Mouse (Mus musculus) embryonic fibroblast, embryonic 13.5 days (primary cell): ENCODE measurements at regions not wholly inside any gene's neighbourhood (a gene's known extent, or its start where the extent isn't known, plus 50 kb on each side); places are given as distances from the start of the nearest gene placed in this dataset.

Experiments used
- H3K27ac ChIP-seq: 2 replicates; pipeline ENCODE4 v1.5.1; 2012; ENCODE audit warnings: low read length, control low read depth, inconsistent platforms; ENCODE audit not compliant: insufficient read depth
- H3K4me1 ChIP-seq: 2 replicates; pipeline ENCODE4 v1.6.1; 2011; ENCODE audit warnings: low read length; ENCODE audit not compliant: control insufficient read depth, insufficient read depth
- H3K4me3 ChIP-seq: 2 replicates; pipeline ENCODE4 v1.5.1; 2011; ENCODE audit warnings: mild to moderate bottlenecking, control low read depth, low read length; ENCODE audit not compliant: insufficient read depth
- CTCF ChIP-seq: IDR thresholded peaks from 2 replicates; pipeline ENCODE4 v1.5.1; 2011; ENCODE audit warnings: mild to moderate bottlenecking, control low read depth, low read length, moderate library complexity, borderline replicate concordance; ENCODE audit not compliant: insufficient read depth
- POLR2A ChIP-seq: IDR thresholded peaks from 2 replicates; pipeline ENCODE4 v1.6.1; 2011; ENCODE audit warnings: low read depth, mild to moderate bottlenecking, control low read depth, low read length, moderate library complexity

- H3K4me3 ChIP-seq = no peak overlapping the region
- H3K4me1 ChIP-seq = no peaks in the 10 kb centered on the region
- no peak for TF ChIP-seq CTCF
- no peak for TF ChIP-seq POLR2A
- H3K27ac ChIP-seq = no peak overlapping the region
These were observed 71.9 kb upstream of the 1600014C23Rik start for GRCm38 (mm10) chr17:45805471-45806082.

GRCm38 (mm10) chr17:45803331-45803730 is 69.7 kb upstream of the 1600014C23Rik start:
- H3K27ac ChIP-seq = no peak overlapping the region
- no peak overlapping the region for H3K4me3 ChIP-seq
- H3K4me1 ChIP-seq = peaks cover 6% of the 10 kb centered on the region
- TF ChIP-seq POLR2A (no peak), CTCF (no peak)

- peaks cover 6% of the 10 kb centered on the region for H3K4me1 ChIP-seq
- no peak overlapping the region for H3K4me3 ChIP-seq
- TF ChIP-seq POLR2A (no peak), CTCF (no peak)
- H3K27ac ChIP-seq = no peak overlapping the region
These were observed 68.8 kb upstream of the 1600014C23Rik start for GRCm38 (mm10) chr17:45802439-45802838.

GRCm38 (mm10) chr17:45799725-45800124 is 66.1 kb upstream of the 1600014C23Rik start:
- Histone ChIP-seq H3K4me1 (peaks cover 6% of the 10 kb centered on the region), H3K27ac (no peak overlapping the region; the same call in 1 of the 2 replicates), H3K4me3 (no peak overlapping the region)
- TF ChIP-seq CTCF (no peak), POLR2A (no peak)

GRCm38 (mm10) chr17:45798996-45799395 is 65.4 kb upstream of the 1600014C23Rik start:
- Histone ChIP-seq H3K4me3 (no peak overlapping the region), H3K4me1 (peaks cover 6% of the 10 kb centered on the region), H3K27ac (peak overlapping the region; percentile 14; the same call in 1 of the 2 replicates)
- TF ChIP-seq POLR2A (no peak), CTCF (no peak)

- peaks cover 6% of the 10 kb centered on the region for H3K4me1 ChIP-seq
- H3K27ac ChIP-seq = no peak overlapping the region; the same call in 1 of the 2 replicates
- TF ChIP-seq CTCF (no peak), POLR2A (no peak)
- no peak overlapping the region for H3K4me3 ChIP-seq
These were observed 64.8 kb upstream of the 1600014C23Rik start for GRCm38 (mm10) chr17:45798456-45798855.

GRCm38 (mm10) chr17:45797121-45797520 is 63.5 kb upstream of the 1600014C23Rik start:
- TF ChIP-seq POLR2A = no peak
- TF ChIP-seq CTCF = no peak
- no peak overlapping the region for H3K27ac ChIP-seq
- H3K4me1 ChIP-seq = peaks cover 12% of the 10 kb centered on the region
- no peak overlapping the region for H3K4me3 ChIP-seq

GRCm38 (mm10) chr17:45794926-45795325 is 61.3 kb upstream of the 1600014C23Rik start:
- TF ChIP-seq POLR2A (no peak), CTCF (no peak)
- Histone ChIP-seq H3K27ac (peak overlapping the region; percentile 59), H3K4me1 (peaks cover 12% of the 10 kb centered on the region), H3K4me3 (no peak overlapping the region)

- H3K27ac ChIP-seq = peak overlapping the region; percentile 28; the same call in 1 of the 2 replicates
- H3K4me3 ChIP-seq = no peak overlapping the region
- peaks cover 8% of the 10 kb centered on the region; the same call in 1 of the 2 replicates for H3K4me1 ChIP-seq
- TF ChIP-seq CTCF = no peak
- no peak for TF ChIP-seq POLR2A
These were observed 57.4 kb upstream of the 1600014C23Rik start for GRCm38 (mm10) chr17:45790959-45791520.

GRCm38 (mm10) chr17:45789777-45790176 is 56.1 kb upstream of the 1600014C23Rik start:
- H3K4me1 ChIP-seq = peaks cover 10% of the 10 kb centered on the region; the same call in 1 of the 2 replicates
- TF ChIP-seq POLR2A (no peak), CTCF (no peak)
- H3K4me3 ChIP-seq = no peak overlapping the region
- no peak overlapping the region for H3K27ac ChIP-seq

GRCm38 (mm10) chr17:45784905-45785304 is 51.3 kb upstream of the 1600014C23Rik start:
- Histone ChIP-seq H3K4me1 (0 out of 2 replicates have a peak, but pooled peaks cover 4% of the 10 kb centered on the region), H3K27ac (no peak overlapping the region), H3K4me3 (no peak overlapping the region)
- TF ChIP-seq POLR2A = no peak
- no peak for TF ChIP-seq CTCF
